Mouse (Mus musculus): ENCODE data around the gene Esrra.
"Not testable (repeated sequence)": the region's sequence is repeated elsewhere in the genome, so short reads cannot be mapped to it uniquely, and the experiment has no call there.

Gene Esrra

DNA sequence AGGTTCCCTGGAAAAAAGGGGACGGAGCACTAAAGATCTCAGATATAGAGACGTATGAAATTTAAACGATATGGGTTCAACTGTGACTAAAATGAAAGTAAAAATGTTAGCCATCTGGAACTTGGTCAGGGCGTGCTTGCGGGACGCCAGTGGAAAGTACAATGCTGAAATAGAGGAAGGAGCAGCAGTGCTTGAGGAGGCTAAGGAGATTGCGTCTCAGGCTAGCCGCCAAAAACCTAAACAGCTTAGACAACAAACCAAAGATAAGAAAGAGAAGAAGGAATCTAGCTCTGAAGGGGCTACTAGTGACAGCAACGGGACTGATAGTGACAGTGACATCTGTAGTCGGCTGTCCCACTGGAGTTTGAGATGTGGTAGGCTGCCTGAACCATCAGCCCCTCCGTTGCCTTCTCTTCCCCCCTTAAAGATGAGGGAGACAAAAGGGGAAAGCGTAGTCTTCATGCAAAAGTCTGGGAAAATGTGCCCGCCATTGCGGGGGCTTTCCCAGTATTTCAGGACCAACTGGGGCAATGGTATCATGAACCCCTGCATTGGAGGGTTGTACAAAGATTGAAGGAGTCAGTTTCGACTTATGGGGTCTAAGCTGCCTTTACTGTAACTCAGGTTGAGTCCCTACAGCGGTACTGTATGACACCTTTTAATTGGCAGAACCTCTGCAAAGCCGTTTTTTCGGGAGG lies 25.9 kb downstream of the Esrra start:
- not testable (repeated sequence) for DNase-seq

- no peak for DNase-seq
These were observed 27.7 kb downstream of the Esrra start for GRCm38 (mm10) chr19:6893731-6894451.

- no peak for DNase-seq
These were observed 29.1 kb downstream of the Esrra start for GRCm38 (mm10) chr19:6892512-6892911.

DNA sequence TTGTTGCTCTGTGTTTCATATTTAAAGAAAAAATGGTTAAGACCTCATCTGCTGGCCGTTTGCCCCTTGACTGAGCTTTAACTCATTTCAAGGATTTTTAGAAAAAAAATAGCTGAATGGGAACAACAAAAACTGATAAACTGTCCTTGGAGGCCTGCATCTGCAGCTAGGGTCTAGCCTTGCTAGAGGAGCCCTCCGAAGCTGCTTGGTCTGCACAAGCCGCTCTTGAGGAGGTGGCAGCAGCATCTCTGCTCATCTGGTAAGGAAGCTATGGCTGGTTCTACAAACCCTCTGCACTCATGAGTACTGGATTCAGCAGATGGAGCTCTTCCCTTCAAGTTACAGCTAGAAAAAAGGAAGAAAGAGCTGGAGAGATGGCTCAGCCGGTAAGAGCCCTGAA lies 43.6 kb downstream of the Esrra start:
- no peak for DNase-seq

DNA sequence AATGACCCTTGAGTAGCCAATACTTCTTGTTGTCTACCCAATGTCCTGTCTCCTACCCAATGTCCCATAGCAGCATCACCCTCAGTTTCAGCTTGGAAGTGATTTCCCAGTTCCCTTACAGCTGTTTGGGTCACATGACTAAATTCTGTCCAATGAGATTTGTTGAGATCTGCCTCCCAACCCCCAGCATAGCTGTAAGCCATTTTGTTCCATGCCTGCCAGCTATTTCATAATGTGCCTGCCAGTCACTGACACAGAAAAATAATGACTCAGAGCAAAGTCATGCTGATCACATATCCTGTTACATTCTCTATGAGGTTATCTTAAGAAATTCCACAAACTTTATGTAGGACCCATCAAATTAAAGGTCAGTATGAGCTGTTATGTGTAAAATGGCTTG lies 44.8 kb downstream of the Esrra start:
- no peak for DNase-seq

- DNase-seq = no peak
These were observed 45.8 kb downstream of the Esrra start for GRCm38 (mm10) chr19:6875834-6876233.

DNA sequence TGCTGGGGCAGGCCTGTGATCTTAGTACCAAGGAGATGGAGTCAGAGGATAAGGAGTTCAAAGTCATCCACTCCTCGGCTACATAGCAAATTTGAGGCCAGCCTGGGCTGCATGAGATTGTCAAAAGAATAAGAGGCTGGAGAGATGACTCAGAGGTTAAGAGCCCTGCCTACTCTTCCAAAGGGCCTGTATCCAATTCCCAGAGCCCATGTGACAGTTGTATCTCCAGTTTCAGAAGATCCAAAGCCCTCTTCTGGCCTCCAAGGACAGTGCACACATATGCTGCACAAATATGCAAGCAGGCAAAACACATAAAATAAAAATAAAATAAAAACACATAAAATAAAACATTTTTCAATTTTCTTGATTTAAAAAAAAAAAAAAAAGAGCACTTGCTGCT lies 47.4 kb downstream of the Esrra start:
- no peak for DNase-seq

- DNase-seq = no peak
These were observed 48.9 kb downstream of the Esrra start for GRCm38 (mm10) chr19:6872701-6873100.

DNA sequence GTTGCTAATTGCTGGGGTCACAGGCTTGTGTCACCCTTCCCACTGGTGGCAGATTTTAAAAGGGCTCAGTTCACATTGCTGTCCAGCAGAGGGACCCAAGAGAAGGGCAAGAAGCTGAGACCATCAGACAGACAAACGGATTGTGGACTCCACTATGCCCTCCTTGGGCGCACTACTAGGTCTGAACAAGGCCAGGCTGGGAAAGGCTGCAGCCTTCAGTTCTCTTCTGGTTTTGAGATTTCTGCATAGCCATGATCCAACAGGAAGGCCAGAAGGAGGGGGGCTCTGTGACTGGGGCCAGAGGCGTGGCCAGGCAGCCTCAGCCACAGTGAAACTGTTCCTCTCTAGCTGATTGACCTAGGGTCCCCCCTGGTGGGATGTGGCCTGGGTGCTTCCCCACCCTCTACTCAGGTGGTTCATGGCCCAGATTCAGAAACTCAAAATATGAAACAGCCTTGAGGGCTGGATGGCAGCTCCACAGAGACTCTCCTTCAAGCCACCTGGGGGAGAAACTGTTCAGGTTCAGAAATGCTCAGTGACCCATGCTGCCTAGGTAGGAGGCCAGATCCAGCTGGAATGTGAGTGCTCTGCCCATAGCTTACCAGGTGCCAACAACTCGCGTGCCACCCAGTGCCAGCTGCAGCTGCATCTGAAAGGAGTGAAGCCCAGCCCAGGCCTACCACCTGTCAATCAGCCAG lies 49.9 kb downstream of the Esrra start:
- DNase-seq = peak; percentile 62 to 70

DNA sequence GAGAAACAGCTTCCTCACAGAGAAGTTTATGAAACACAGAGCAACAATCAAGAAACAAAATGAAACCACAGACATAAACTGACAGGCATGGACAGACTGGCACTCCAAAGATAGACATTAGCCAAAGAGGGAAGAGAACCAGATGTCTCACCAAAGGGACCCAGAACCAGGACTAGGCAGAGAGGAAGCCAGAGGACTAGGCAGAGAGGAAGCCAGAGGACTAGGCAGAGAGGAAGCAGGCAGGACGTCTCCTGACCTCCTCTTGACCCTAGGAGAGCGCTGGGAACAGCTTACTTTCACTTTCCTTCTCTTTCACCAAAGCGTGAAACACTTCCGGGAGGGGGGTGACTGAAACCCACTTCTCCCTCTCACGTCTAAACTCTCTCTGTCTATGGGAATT lies 52.3 kb downstream of the Esrra start:
- DNase-seq = peak; percentile 42 to 63

DNA sequence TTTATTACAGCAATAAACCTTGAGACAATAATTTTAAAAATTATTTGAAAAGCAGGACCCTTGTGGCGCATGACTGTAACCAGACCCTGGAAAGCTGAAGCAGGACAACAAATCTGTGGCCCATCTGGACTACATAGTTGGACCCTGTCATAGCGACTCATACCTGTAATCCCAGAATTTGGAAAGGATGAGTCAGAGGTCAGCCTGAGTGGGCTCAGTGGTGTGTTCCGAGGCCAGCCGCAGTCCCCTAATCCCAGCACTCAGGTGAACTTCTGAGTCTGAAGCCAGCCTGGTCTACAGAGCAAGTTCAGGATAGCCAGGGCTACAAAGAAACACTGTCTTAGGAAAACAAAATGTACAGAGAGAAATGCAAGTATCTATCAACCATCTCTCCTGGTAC lies 60.2 kb downstream of the Esrra start:
- no peak for DNase-seq

Data from thymus, adult 18-20 months (tissue).